Mouse (Mus musculus): Measurements from ENCODE around the gene Fam171a2. TPM values are rescaled to one million over a fixed set of nuclear protein-coding genes. Genes with fewer than 3 reads are reported as not detected.
A peak's percentile ranks its signal among the peaks of the same experiment; 100 is the strongest.

Fam171a2 gene
- polyA plus RNA-seq, 1 experiment from 2014 or later: 2.0 TPM

DNA sequence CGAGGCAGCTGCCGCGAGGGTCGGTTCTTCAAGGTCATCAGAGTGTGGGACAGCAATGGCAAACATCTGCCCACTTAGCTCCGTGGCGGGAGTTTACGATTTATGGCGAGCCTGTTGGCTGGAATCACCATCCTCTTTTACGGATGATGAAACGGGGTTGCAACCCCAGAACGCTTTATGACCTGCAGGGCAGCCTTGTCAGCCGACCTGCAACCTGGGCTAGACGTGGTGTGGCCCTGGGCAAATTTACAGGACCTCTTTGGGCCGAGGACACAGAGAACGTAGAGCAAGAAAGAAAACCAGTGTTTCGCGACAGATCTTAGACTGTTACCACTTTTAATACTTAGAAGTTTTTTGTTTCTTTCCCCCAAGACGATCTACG, 39.7 kb downstream of the Fam171a2 start, which contains the start of gene Slc25a39:
TSS of gene Slc25a39 (minus strand) at position 113 of the 382 bp plus-strand sequence.
- peak within 1 kb of the TSS; percentile 67 for H3K4me3 ChIP-seq (ENCODE audit: low read depth, low read length)
- H3K4me2 ChIP-seq: peak within 1 kb of the TSS; percentile 94
- ATAC-seq (replicated peaks; ENCODE audit: low FRiP score) (peak; percentile 34; the same call in 1 of the 2 replicates), DNase-seq (ENCODE audit: low spot score) (no peak)
- under 1% methylated on average over 19 of the region's 19 CpGs for WGBS
- no peaks in the 10 kb centered on the region for H3K9me3 ChIP-seq (ENCODE audit: control insufficient read depth, low read length)
- no peaks in the 10 kb centered on the region for H3K27me3 ChIP-seq (replicated peaks; ENCODE audit: control insufficient read depth, insufficient read depth, low read length)
- H3K27ac ChIP-seq (ENCODE audit: low read depth, low read length): peak within 1 kb of the TSS; percentile 98
- H3K9ac ChIP-seq (ENCODE audit: low read depth, low read length): peak within 1 kb of the TSS; percentile 74
- H3K4me1 ChIP-seq (replicated peaks; ENCODE audit: control insufficient read depth, insufficient read depth, low read length): peaks cover 27% of the 10 kb centered on the region
- peaks cover 19% of the 10 kb centered on the region for H3K36me3 ChIP-seq (ENCODE audit: control insufficient read depth, insufficient read depth, low read length)

DNA sequence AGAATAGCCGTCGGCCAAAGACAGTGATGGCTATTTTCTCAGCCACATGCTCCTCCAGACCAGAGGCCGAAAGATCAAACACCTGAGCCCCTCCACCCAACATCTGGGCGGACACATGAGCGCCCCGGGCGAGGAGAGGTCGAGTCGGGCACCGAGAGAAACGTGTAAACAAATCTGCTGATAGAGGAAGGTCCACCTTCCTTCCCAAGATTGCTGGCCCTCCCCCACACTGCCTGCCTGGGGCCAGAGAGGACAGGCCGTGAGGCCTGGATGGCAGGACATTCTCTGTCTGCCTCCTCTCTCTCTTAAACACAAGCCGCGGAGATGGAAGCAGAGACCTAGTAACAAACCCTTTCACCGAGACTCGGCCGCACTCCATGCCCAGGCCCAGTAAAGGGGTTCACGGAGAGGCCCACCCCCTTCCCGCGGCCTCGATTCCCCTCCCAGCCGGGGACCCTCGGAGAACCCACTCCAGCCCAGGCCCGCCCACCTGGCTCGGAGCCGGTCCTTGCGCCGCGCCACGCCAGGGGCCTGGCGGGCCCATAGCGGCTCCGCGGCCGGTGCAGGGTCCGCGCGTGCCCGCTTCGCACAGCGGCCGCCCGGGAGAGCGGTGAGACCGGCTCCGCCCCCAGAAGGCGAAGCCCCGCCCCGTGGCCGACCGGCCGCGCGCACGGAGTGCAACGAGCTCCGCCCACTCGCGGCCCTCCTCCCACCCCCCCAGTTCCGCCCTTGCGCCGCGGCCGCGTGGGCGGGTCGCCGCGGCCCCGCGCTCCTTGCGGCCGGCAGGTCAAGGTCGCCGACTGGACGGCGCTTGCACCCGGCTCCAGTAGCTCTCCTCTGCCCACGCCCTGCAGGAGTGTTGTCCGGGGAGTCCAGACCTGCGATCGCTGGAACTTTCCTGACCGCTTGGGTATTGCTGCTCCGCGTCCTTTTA, 40.3 kb downstream of the Fam171a2 start:
- under 1% methylated on average over 85 of the region's 85 CpGs for WGBS
- H3K4me3 ChIP-seq (ENCODE audit: low read depth, low read length): peak overlapping the region; percentile 67
- H3K9me3 ChIP-seq (ENCODE audit: control insufficient read depth, low read length): no peaks in the 10 kb centered on the region
- H3K9ac ChIP-seq (ENCODE audit: low read depth, low read length): peak overlapping the region; percentile 74
- peaks cover 19% of the 10 kb centered on the region for H3K36me3 ChIP-seq (ENCODE audit: control insufficient read depth, insufficient read depth, low read length)
- peaks cover 1% of the 10 kb centered on the region for H3K27me3 ChIP-seq (replicated peaks; ENCODE audit: control insufficient read depth, insufficient read depth, low read length)
- DNase-seq (ENCODE audit: low spot score): peak; percentile 91
- H3K4me2 ChIP-seq: peak overlapping the region; percentile 94
- peak; percentile 71 for ATAC-seq (replicated peaks; ENCODE audit: low FRiP score)
- peaks cover 27% of the 10 kb centered on the region for H3K4me1 ChIP-seq (replicated peaks; ENCODE audit: control insufficient read depth, insufficient read depth, low read length)
- peak overlapping the region; percentile 98 for H3K27ac ChIP-seq (ENCODE audit: low read depth, low read length)

GRCm38 (mm10) chr11:102406401-102406800, 41.1 kb downstream of the Fam171a2 start:
- peak overlapping the region; percentile 98 for H3K27ac ChIP-seq (ENCODE audit: low read depth, low read length)
- H3K4me1 ChIP-seq (replicated peaks; ENCODE audit: control insufficient read depth, insufficient read depth, low read length): peaks cover 27% of the 10 kb centered on the region
- ATAC-seq (replicated peaks; ENCODE audit: low FRiP score) (no peak), DNase-seq (ENCODE audit: low spot score) (no peak)
- H3K4me3 ChIP-seq (ENCODE audit: low read depth, low read length): peak overlapping the region; percentile 67
- H3K9me3 ChIP-seq (ENCODE audit: control insufficient read depth, low read length): no peaks in the 10 kb centered on the region
- peak overlapping the region; percentile 74 for H3K9ac ChIP-seq (ENCODE audit: low read depth, low read length)
- WGBS: 13% methylated on average over 3 of the region's 3 CpGs
- peaks cover 8% of the 10 kb centered on the region for H3K27me3 ChIP-seq (replicated peaks; ENCODE audit: control insufficient read depth, insufficient read depth, low read length)
- peaks cover 19% of the 10 kb centered on the region for H3K36me3 ChIP-seq (ENCODE audit: control insufficient read depth, insufficient read depth, low read length)
- peak overlapping the region; percentile 94 for H3K4me2 ChIP-seq

DNA sequence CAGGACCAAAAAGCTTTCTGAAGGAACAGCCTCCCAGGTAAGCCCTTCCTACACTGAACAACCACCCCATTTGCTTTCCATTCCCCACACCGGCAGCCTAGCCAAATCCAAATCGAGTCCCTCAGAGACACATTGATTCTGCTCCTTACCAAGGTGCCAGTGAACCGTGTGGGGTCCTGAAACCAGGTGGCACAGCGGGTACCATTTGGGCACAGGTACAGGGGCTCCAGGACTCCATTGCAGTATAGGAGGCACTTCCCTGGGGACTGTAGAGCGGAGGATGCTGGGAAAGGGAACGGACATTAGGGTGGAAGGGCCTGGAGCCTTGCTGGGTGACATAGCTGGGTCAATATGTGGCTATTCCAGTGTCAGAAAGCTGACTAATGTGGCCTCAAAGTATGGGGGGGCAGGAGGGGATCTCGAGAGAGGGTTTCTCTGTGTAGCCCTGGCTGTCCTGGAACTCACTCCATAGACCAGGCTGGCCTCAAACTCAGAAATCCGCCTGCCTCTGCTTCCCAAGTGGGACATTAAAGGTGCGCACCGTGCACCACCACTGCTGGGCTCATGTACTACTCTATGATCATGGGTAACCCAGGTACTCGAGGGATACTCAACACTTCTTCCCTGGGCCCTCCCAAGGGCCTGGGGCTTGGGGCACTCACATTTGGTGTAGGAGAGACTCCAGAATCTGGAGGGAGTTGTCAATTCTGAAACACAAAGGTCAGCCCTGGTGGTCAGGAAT, 41.8 kb downstream of the Fam171a2 start:
- peak overlapping the region; percentile 94 for H3K4me2 ChIP-seq
- 84% methylated on average over 11 of the region's 11 CpGs for WGBS
- no peaks in the 10 kb centered on the region for H3K9me3 ChIP-seq (ENCODE audit: control insufficient read depth, low read length)
- H3K4me3 ChIP-seq (ENCODE audit: low read depth, low read length): peak overlapping the region; percentile 67
- H3K9ac ChIP-seq (ENCODE audit: low read depth, low read length): peak overlapping the region; percentile 74
- H3K36me3 ChIP-seq (ENCODE audit: control insufficient read depth, insufficient read depth, low read length): peaks cover 19% of the 10 kb centered on the region
- peaks cover 25% of the 10 kb centered on the region for H3K4me1 ChIP-seq (replicated peaks; ENCODE audit: control insufficient read depth, insufficient read depth, low read length)
- H3K27me3 ChIP-seq (replicated peaks; ENCODE audit: control insufficient read depth, insufficient read depth, low read length): peaks cover 15% of the 10 kb centered on the region
- DNase-seq (ENCODE audit: low spot score) (peak; percentile 30), ATAC-seq (replicated peaks; ENCODE audit: low FRiP score) (no peak)
- peak overlapping the region; percentile 98; the same call in 1 of the 2 replicates for H3K27ac ChIP-seq (ENCODE audit: low read depth, low read length)

DNA sequence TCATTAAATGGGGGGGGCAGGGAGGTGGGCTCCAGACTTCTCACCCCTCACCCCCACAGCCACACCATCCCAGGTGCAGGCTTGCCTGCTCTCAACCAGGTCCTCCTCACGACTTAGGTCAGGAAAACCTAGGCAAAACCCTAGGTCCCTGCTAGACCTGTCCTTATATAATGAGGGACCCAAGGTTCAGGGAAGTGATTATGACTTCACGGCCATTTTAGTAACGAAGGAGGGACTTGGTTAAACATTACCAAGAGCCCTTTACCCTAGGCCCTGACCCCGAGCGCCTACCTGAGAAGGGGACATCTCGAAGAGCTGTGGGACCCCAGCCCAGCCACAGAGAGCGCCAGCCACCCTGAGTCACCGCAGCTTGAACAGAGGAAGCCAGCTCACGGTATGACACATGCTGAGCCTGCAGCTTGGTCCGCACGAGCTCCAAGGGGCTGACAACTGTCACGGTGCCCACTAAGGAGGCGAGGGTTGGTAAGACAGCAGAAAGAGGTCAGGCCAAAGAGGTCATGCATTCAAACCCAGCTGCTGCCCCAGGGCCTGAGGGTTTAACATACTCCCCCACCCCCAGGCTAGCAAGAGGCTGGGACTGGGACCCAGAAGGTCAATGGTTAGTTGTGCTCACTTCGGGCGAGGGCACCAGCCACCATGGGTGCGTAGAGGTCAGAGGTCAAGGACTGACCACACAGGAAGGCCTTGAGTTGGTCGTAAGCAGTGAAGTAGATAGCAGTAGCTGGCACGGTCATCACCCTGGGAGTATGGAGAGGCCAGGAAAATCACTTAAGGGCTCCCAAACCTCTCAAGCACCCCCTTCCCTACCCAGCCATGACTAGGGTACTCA, 43.1 kb downstream of the Fam171a2 start:
- Histone ChIP-seq H3K4me3 (ENCODE audit: low read depth, low read length) (peak overlapping the region; percentile 20; the same call in 1 of the 2 replicates), H3K4me2 (peak overlapping the region; percentile 94), H3K27ac (ENCODE audit: low read depth, low read length) (no peak overlapping the region), H3K36me3 (ENCODE audit: control insufficient read depth, insufficient read depth, low read length) (peaks cover 19% of the 10 kb centered on the region), H3K9me3 (ENCODE audit: control insufficient read depth, low read length) (no peaks in the 10 kb centered on the region), H3K9ac (ENCODE audit: low read depth, low read length) (no peak overlapping the region), H3K27me3 (replicated peaks; ENCODE audit: control insufficient read depth, insufficient read depth, low read length) (peaks cover 29% of the 10 kb centered on the region), H3K4me1 (replicated peaks; ENCODE audit: control insufficient read depth, insufficient read depth, low read length) (peaks cover 23% of the 10 kb centered on the region)
- DNase-seq (ENCODE audit: low spot score): peak; percentile 29
- WGBS: 80% methylated on average over 18 of the region's 18 CpGs
- ATAC-seq (replicated peaks; ENCODE audit: low FRiP score): no peak

DNA sequence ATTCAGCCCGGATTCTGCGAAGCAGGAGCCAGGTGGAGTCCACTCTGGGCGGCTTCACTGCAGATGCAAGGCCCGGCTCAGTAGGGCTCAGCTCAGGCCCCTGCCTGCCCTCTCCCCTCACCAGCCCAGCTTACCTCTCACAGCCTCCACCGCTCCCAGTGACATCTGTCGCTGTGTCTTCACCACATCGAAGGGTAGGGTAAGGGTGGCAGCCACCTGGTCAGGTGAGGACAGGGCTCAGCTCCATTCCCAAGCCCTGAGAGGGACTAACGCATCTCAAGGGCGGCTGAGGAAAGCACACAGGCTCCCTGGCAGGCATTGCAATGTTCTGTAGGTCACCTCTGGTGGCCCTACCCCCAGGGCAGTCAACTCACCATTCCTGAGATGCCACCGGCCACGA, 43.8 kb downstream of the Fam171a2 start:
- H3K27me3 ChIP-seq (replicated peaks; ENCODE audit: control insufficient read depth, insufficient read depth, low read length): peaks cover 36% of the 10 kb centered on the region
- DNase-seq (ENCODE audit: low spot score): no peak
- H3K36me3 ChIP-seq (ENCODE audit: control insufficient read depth, insufficient read depth, low read length): peaks cover 19% of the 10 kb centered on the region
- H3K4me3 ChIP-seq (ENCODE audit: low read depth, low read length): no peak overlapping the region
- no peaks in the 10 kb centered on the region for H3K9me3 ChIP-seq (ENCODE audit: control insufficient read depth, low read length)
- peaks cover 18% of the 10 kb centered on the region for H3K4me1 ChIP-seq (replicated peaks; ENCODE audit: control insufficient read depth, insufficient read depth, low read length)
- no peak overlapping the region for H3K4me2 ChIP-seq
- no peak for ATAC-seq (replicated peaks; ENCODE audit: low FRiP score)
- H3K9ac ChIP-seq (ENCODE audit: low read depth, low read length): no peak overlapping the region
- WGBS: 92% methylated on average over 11 of the region's 11 CpGs
- H3K27ac ChIP-seq (ENCODE audit: low read depth, low read length): no peak overlapping the region

GRCm38 (mm10) chr11:102401898-102402500, 45.5 kb downstream of the Fam171a2 start:
- peaks cover 18% of the 10 kb centered on the region for H3K4me1 ChIP-seq (replicated peaks; ENCODE audit: control insufficient read depth, insufficient read depth, low read length)
- H3K9me3 ChIP-seq (ENCODE audit: control insufficient read depth, low read length): no peaks in the 10 kb centered on the region
- peaks cover 19% of the 10 kb centered on the region for H3K36me3 ChIP-seq (ENCODE audit: control insufficient read depth, insufficient read depth, low read length)
- ATAC-seq (replicated peaks; ENCODE audit: low FRiP score) (no peak), DNase-seq (ENCODE audit: low spot score) (no peak)
- no peak overlapping the region for H3K4me2 ChIP-seq
- H3K27me3 ChIP-seq (replicated peaks; ENCODE audit: control insufficient read depth, insufficient read depth, low read length): peaks cover 52% of the 10 kb centered on the region
- no peak overlapping the region for H3K27ac ChIP-seq (ENCODE audit: low read depth, low read length)
- H3K9ac ChIP-seq (ENCODE audit: low read depth, low read length): no peak overlapping the region; the same call in 1 of the 2 replicates
- H3K4me3 ChIP-seq (ENCODE audit: low read depth, low read length): no peak overlapping the region
- 71% methylated on average over 12 of the region's 12 CpGs for WGBS

Data from liver, embryonic 11.5 days (tissue).